Mouse (Mus musculus): ENCODE data around the gene Tmem132d.

- no peak for TF ChIP-seq EP300 (IDR thresholded peaks at IDR 0.05; ENCODE audit: low read depth)
- TF ChIP-seq CTCF (IDR thresholded peaks at IDR 0.05; ENCODE audit: low read depth): no peak
These were observed 513.7 kb downstream of the Tmem132d start for GRCm38 (mm10) chr5:127919171-127919570.
